Mouse (Mus musculus): Measurements from ENCODE around the gene Fgl2.

- TF ChIP-seq CTCF (conservative IDR thresholded peaks at IDR 0.05 in 1 of 2, IDR thresholded peaks at IDR 0.05 in 1 of 2; ENCODE audit: low read depth in 2 of 2, low read length in 2 of 2) = no peak
- no peak for TF ChIP-seq USF2 (conservative IDR thresholded peaks at IDR 0.05; ENCODE audit: low read depth, low read length)
- TF ChIP-seq MXI1 (IDR thresholded peaks at IDR 0.05; ENCODE audit: low read depth, low read length) = peak; percentile 12
- no peak for TF ChIP-seq GABPA (IDR thresholded peaks at IDR 0.05; ENCODE audit: insufficient replicate concordance, low read depth, low read length)
- TF ChIP-seq UBTF (IDR thresholded peaks at IDR 0.05; ENCODE audit: low read depth, low read length) = no peak
- TF ChIP-seq E2F4 (IDR thresholded peaks at IDR 0.05; ENCODE audit: insufficient replicate concordance, low read depth, low read length) = no peak
- TF ChIP-seq ZC3H11A (IDR thresholded peaks at IDR 0.05; ENCODE audit: low read depth, low read length) = no peak
- no peak for TF ChIP-seq TCF12 (IDR thresholded peaks at IDR 0.05; ENCODE audit: low read depth, low read length)
Observed at GRCm38 (mm10) chr5:21373180-21373518, 707 bp downstream of the Fgl2 start.

All from CH12.LX (cell line).